12 mouse cellular contexts compared by ENCODE assay signal in genomic region chr2:72841367-72841766, GRCm38 (mm10).
DNase-seq lines count a peak whose midpoint lies in the region; ATAC-seq and TF ChIP-seq lines count a peak whose summit lies in the region.
"Had no signal": no experiment of that assay in that cellular context is flagged by ENCODE, and none has a peak within 500 bp of the region (broad histone marks: within the 10 kb centered on the region; RNA-seq: fewer than 3 reads in every experiment).

No protein-coding gene starts in this region.

- H3K4me1 ChIP-seq in limb, embryonic 13.5 days = peaks cover 18% of the 10 kb centered on the region
- peaks cover 31% of the 10 kb centered on the region; the same call in 1 of the 2 replicates for H3K4me1 ChIP-seq in limb, embryonic 10.5 days
- H3K4me1 ChIP-seq in intestine, embryonic 16.5 days (ENCODE audit: control insufficient read depth, insufficient read depth, low read length) = peaks cover 10% of the 10 kb centered on the region

- H3K27me3 ChIP-seq in limb, embryonic 13.5 days = no peaks in the 10 kb centered on the region
- no peaks in the 10 kb centered on the region for H3K27me3 ChIP-seq in limb, embryonic 10.5 days (ENCODE audit: low read depth, poor library complexity, severe bottlenecking)
- H3K27me3 ChIP-seq in intestine, embryonic 16.5 days (replicated peaks; ENCODE audit: control insufficient read depth, insufficient read depth, low read length) = no peaks in the 10 kb centered on the region

- TF ChIP-seq CTCF in gastrocnemius, adult 2 months (IDR thresholded peaks at IDR 0.05) = no peak
- no peak for TF ChIP-seq CTCF in left cerebral cortex, adult 2 months (IDR thresholded peaks at IDR 0.05)

- peak; percentile 20 for DNase-seq in gastrocnemius, adult 2 months
- no peak for DNase-seq in gastrocnemius, adult 8-10 months (ENCODE audit: low spot score in 2 of 2)
- DNase-seq in limb, embryonic 10.5 days (ENCODE audit: low spot score) = no peak
- peak; percentile 68 for DNase-seq in brain, adult 2 months (ENCODE audit: low read depth, low spot score)
- DNase-seq in heart, postnatal 10 days = peak; percentile 38 to 49
- no peak for DNase-seq in left cerebral cortex, adult 2 months (ENCODE audit: extremely low spot score in 1 of 2, low spot score in 2 of 2)
- DNase-seq: embryo, embryonic 11 days; kidney, adult 8-10 months; liver, postnatal 0 days; midbrain, embryonic 14.5 days had no signal

- intact Hi-C loops in gastrocnemius, adult 2 months (cut with DNase I) = no loop called here
- intact Hi-C loops in heart, postnatal 10 days (cut with DNase I) = loop anchor here (5.0 kb wide), 1 partner anchor 56 kb away; no protein-coding TSS in a partner anchor
- intact Hi-C loops in left cerebral cortex, adult 2 months (cut with DNase I) = no loop called here

- H3K9me3 ChIP-seq in limb, embryonic 13.5 days = peaks cover 5% of the 10 kb centered on the region; the same call in 1 of the 2 replicates
- no peaks in the 10 kb centered on the region for H3K9me3 ChIP-seq in limb, embryonic 10.5 days (replicated peaks)
- H3K9me3 ChIP-seq in intestine, embryonic 16.5 days (ENCODE audit: control insufficient read depth, low read length) = no peaks in the 10 kb centered on the region

- H3K4me2 ChIP-seq in limb, embryonic 13.5 days (replicated peaks) = no peak overlapping the region
- H3K4me2 ChIP-seq in intestine, embryonic 16.5 days (ENCODE audit: low read depth, low read length) = no peak overlapping the region

- peak; percentile 75; the same call in 1 of the 2 replicates for ATAC-seq in limb, embryonic 13.5 days (ENCODE audit: low FRiP score, low read depth)
- ATAC-seq in intestine, embryonic 16.5 days = no peak
- ATAC-seq: liver, postnatal 0 days had no signal

- H3K27ac ChIP-seq in gastrocnemius, adult 2 months = no peak overlapping the region; the same call in 1 of the 2 replicates
- H3K27ac ChIP-seq in limb, embryonic 13.5 days = no peak overlapping the region
- no peak overlapping the region for H3K27ac ChIP-seq in limb, embryonic 10.5 days
- no peak overlapping the region for H3K27ac ChIP-seq in intestine, embryonic 16.5 days (ENCODE audit: low read length)
- H3K27ac ChIP-seq in left cerebral cortex, adult 2 months = no peak overlapping the region

- H3K4me3 ChIP-seq in gastrocnemius, adult 2 months = 0 out of 2 replicates have a peak overlapping the region, but pooled peaks have one; percentile 7
- H3K4me3 ChIP-seq in limb, embryonic 13.5 days = no peak overlapping the region
- no peak overlapping the region for H3K4me3 ChIP-seq in limb, embryonic 10.5 days
- H3K4me3 ChIP-seq in intestine, embryonic 16.5 days (ENCODE audit: low read length) = no peak overlapping the region
- H3K4me3 ChIP-seq in left cerebral cortex, adult 2 months = no peak overlapping the region

- H3K9ac ChIP-seq in limb, embryonic 13.5 days = no peak overlapping the region
- H3K9ac ChIP-seq in intestine, embryonic 16.5 days (ENCODE audit: low read depth, low read length) = no peak overlapping the region
- H3K9ac ChIP-seq: liver, postnatal 0 days had no signal

- 62% methylated on average over 5 of the region's 5 CpGs for WGBS in limb, embryonic 13.5 days
- 90% methylated on average over 5 of the region's 5 CpGs for WGBS in limb, embryonic 10.5 days
- 70% methylated on average over 5 of the region's 5 CpGs for WGBS in intestine, embryonic 16.5 days

- H3K36me3 ChIP-seq in limb, embryonic 13.5 days = no peaks in the 10 kb centered on the region
- H3K36me3 ChIP-seq in limb, embryonic 10.5 days = no peaks in the 10 kb centered on the region
- H3K36me3 ChIP-seq in intestine, embryonic 16.5 days (ENCODE audit: control insufficient read depth, insufficient read depth, low read length) = no peaks in the 10 kb centered on the region

Comparison
In these comparisons a context has a peak if more than half of its experiments do, and no peak if none do; other contexts are left out.
1. DNase-seq: peak in gastrocnemius, adult 2 months (single experiment), brain, adult 2 months (single experiment) and heart, postnatal 10 days (2 of 2); none in gastrocnemius, adult 8-10 months (0 of 2), limb, embryonic 10.5 days (single experiment) and left cerebral cortex, adult 2 months (0 of 2).